Mouse (Mus musculus): ENCODE data around the gene Tmco1.

The Tmco1 gene

GRCm38 (mm10) chr1:167284258-167284836, 23.8 kb upstream of the Tmco1 start:
- DNase-seq (ENCODE audit: low read depth), result peak; percentile 71

DNA sequence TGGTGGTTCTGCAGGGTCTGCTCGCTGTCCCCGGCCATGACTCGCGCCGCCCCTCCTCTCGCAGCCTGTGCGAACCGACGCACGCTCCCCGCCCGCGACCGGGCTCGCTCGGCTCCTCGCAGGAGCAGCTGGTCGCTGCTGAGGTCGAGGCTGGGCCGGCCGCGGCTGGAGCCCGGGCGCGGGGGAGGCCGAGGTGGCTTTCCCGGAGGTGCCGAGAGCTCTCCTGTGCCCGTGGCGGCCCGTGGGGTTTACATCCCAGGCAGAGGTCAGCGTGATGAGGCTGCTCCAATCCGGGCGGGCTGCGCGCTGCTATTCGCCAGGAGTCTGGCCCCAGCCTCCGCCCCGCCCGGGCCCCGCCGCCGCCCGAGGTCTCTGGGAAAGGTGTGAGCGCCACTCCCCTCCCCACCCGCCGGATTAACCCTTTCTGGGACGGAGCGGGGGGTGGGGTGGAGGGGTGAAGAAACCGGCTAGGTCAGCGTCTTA, 23.3 kb upstream of the Tmco1 start:
- peak; percentile 81 for DNase-seq (ENCODE audit: low read depth)

DNA sequence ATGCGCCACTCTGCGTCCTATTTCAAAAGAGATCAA, 23.0 kb upstream of the Tmco1 start, which contains the start of gene Uck2:
Uck2 (minus strand) TSS at position 1 of the 36 bp plus-strand sequence.
- no peak for DNase-seq (ENCODE audit: low read depth)

DNA sequence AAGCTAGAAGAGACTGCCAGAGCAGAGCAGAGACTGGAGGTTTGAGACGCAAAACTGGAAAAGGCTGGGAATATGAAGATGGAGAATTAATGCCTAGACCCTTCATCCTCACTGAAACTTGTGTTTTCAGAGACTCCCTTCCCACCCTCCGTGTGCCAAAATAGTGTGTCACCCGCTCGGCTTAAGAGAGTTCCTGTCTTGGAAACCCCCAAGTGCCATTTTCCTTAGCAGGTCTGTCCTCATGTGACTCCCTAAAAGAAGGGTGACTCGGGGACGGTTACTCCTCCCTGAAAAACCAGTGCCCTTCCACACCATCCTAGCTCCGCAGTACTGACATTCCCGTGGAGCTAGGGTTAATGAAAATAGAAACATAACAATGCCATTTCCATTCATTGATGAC, 22.8 kb upstream of the Tmco1 start:
- no peak for DNase-seq (ENCODE audit: low read depth)

GRCm38 (mm10) chr1:167287156-167287555, 21.0 kb upstream of the Tmco1 start:
- DNase-seq (ENCODE audit: low read depth), result no peak

DNA sequence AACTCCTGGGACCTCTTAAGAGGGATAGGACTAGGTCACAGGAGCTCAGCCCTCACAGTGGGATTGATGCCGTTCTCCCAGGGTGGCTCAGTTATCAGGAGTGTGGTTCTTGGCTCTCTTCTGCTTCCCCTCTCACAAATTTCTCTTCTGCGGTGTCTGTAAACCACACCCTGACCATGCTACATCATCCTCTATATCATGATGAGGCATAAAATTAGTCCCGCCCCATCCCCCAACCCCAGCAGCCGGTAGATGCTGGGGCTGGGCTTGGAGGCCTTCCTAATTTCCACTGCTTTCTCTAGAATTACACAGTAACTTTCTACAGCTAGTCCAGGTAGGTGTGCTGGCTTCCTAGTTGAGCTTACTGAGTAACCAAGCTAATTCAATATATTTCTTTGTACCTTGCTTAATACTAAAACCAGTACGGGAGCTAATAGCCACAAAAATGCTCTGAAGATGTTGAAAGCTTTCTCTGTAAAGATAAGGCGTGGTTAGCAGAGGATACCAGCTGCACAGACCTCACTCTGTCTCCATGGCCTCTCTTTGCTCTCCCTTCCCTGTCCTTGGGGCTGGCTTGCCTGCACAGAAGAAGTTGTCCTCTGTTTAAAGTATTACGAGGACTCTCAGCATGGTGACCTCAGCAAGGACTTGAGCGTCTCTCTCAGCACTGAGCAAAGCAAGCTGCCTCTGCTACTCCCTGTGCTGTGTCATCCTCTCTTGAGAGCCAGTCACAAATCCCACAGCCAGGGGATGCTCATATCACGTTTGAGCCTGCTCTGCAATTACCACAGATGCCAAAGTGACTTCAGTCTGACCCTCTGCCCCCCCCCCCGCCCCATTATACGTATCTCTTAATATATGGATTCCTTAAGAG, 19.3 kb upstream of the Tmco1 start:
- peak; percentile 58 for DNase-seq (ENCODE audit: low read depth)

- DNase-seq (ENCODE audit: low read depth), result peak; percentile 39
Measured at GRCm38 (mm10) chr1:167289567-167290262, 18.5 kb upstream of the Tmco1 start.

DNA sequence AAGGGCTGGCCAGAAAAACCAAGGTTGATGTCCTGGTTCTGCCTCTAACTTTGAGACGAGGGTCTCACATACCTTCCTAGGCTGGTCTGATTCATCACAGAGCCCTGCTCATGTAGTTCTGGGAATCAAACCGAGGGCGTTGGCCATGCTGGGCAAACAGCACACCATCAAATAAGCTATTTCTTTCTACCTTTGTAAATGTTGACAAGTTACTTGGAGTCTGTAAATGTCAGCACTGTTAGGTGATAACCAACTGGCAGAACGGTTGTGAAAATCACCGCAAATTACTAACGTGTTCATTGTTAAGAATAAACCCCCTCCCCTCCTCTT, 17.9 kb upstream of the Tmco1 start:
- no peak for DNase-seq (ENCODE audit: low read depth)

GRCm38 (mm10) chr1:167291610-167292009, 16.6 kb upstream of the Tmco1 start:
- no peak for DNase-seq (ENCODE audit: low read depth)

GRCm38 (mm10) chr1:167292447-167292846, 15.7 kb upstream of the Tmco1 start:
- no peak for DNase-seq (ENCODE audit: low read depth)

GRCm38 (mm10) chr1:167295679-167296402, 12.3 kb upstream of the Tmco1 start:
- DNase-seq (ENCODE audit: low read depth), result no peak

GRCm38 (mm10) chr1:167300122-167300521, 8.1 kb upstream of the Tmco1 start:
- DNase-seq (ENCODE audit: low read depth), result no peak

- no peak for DNase-seq (ENCODE audit: low read depth)
Measured at GRCm38 (mm10) chr1:167305501-167306137, 2.6 kb upstream of the Tmco1 start.

GRCm38 (mm10) chr1:167306451-167307240, 1.5 kb upstream of the Tmco1 start:
- peak; percentile 84 for DNase-seq (ENCODE audit: low read depth)

- peak; percentile 29 for DNase-seq (ENCODE audit: low read depth)
Measured at GRCm38 (mm10) chr1:167307674-167308073, 504 bp upstream of the Tmco1 start.

GRCm38 (mm10) chr1:167312367-167312766, 4.2 kb downstream of the Tmco1 start:
- no peak for DNase-seq (ENCODE audit: low read depth)

GRCm38 (mm10) chr1:167313220-167313619, 5.0 kb downstream of the Tmco1 start:
- no peak for DNase-seq (ENCODE audit: low read depth)

- no peak for DNase-seq (ENCODE audit: low read depth)
Measured at GRCm38 (mm10) chr1:167321691-167322090, 13.5 kb downstream of the Tmco1 start.

- DNase-seq (ENCODE audit: low read depth), result no peak
Measured at GRCm38 (mm10) chr1:167328776-167329175, 20.6 kb downstream of the Tmco1 start.

GRCm38 (mm10) chr1:167331106-167331505, 22.9 kb downstream of the Tmco1 start:
- no peak for DNase-seq (ENCODE audit: low read depth)

DNA sequence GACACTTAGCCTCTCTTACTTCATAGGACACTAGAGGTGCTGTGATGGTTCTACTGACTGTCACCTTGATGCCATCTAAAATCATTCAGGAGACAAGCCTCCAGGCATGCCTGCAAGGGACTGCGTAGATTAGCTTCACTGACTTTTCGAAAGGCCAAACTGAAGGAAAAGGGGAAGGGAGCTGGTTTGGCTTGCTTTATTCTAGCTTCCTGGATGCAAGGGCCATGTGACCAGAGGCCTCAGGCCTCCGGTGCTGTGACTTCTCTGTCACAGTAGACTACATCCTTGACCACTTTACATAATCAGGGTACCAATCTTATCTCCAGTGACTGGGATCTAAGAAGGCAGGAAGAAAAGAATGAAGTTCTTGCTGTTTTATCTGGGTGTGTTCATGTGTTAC, 28.2 kb downstream of the Tmco1 start:
- DNase-seq (ENCODE audit: low read depth), result no peak
